Mouse (Mus musculus) 3T3-L1 (cell line): ENCODE results near the gene Hoxa7.
A peak's percentile ranks its signal among the peaks of the same experiment; 100 is the strongest.

Experiments
- DNase-seq: peaks from one replicate; pipeline ENCODE4 v3.0.0-alpha.2; 2015; ENCODE audit warnings: low read depth, low spot score

Gene Hoxa7

DNA sequence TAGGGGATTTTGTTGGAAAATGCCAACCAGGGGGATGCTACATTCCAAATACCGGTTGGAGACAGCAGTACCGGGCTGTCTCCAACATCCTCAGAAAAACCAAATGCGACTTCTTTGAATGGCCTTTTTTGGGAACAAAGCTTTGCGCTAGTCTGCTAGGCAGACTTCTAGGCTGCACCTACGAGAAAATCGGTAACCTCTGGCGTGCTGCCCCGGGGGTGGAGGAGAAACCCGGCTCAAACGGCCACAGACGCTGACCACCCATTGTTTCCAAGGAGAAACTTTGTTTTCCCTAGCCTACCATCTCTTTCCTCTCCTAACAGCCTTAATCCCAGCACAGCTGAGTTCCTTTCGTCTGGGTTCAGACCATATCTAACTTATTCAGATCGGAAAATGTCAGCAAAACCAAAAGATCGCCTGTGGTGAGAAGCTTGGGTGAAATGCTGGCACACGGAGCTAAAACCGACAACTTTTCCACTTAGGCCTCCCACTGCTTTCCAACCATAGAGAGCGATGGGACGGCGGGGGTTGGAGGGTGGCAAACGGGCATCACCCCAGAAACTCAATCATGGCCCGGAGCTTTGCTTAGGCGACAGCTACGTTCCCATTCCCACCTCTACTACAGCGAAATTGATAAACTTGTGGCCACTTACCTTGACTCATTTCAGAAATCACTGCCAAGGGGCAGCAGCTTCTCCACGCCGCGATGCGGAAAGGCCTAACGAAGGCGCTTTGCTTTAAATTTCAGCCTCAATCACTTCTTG lies 18.2 kb upstream of the Hoxa7 start:
- DNase-seq: no peak

DNA sequence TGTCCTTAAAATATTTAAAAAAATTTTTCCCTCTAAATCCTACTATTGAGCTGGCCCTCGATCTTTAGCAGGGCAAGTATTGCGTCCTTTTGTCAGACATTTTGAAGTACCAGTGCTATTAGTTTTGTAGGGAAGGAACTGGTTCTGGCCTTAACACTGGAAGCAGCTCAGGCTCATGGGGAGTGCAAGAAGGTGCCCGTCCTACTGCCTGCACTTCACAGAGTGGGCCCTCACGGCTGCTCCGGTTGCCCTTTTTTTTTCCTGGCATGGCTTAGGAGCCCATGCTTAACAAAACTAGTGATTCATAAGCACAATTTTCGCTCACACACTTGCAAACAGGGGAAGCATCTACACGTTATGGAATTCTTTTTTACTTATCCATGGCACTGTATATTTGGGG lies 17.3 kb upstream of the Hoxa7 start:
- DNase-seq: no peak

DNA sequence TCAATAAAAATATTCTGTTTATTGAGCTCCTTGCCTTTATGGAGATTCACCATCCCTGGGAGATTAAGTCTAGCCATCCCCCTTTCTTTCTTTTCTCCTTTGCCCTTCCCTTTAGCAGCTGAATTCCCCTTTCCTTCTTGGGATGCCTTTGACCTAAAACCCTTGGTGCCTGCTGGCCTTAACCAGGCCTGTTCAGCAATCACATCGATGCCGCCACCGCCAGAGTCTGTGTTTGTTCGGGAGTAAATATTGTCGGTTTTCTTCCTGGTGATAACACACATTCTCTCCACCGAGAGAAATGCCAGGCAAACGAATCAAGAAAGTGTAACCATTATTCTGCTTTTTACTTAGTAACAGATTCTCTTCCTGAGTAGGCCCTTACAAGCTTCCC lies 16.5 kb upstream of the Hoxa7 start:
- DNase-seq: no peak

DNA sequence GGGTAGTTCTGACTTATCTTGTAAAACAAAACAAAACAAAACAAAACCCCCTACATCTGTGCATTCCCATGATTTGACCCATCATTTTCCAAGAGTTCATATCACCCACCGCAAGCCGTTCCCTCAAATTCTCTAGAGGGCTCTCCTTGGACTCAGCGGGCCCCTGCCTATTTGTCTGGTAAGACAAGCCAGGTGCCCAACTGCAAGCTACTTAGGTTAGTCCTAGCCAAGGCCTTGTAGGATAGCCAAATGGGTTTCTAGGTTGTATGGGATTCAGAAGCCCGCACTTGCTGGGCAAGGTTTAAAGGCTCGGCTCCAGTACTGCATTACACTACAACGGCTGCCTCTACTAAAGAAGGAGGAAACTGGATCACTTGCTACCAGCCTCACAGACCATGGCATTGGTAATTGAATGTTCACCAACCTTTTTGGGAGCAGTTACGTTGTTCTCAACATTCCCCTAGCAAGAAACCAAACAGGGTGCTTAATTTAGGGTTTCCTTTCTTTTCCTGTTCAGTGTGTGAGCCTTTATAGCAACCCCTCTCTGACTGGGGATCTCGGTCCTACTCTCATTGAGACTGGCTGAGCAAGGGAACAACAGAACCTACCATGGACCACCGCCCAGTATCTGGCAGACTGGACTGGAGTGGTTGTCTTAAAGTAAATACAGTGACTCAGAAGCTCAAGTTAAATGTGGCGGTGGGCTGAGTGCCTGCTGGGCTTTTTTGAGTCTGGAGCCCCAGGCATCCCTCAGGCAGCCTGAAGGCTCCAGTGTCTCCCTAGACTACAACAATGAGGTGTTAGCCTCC lies 15.9 kb upstream of the Hoxa7 start:
- no peak for DNase-seq

DNA sequence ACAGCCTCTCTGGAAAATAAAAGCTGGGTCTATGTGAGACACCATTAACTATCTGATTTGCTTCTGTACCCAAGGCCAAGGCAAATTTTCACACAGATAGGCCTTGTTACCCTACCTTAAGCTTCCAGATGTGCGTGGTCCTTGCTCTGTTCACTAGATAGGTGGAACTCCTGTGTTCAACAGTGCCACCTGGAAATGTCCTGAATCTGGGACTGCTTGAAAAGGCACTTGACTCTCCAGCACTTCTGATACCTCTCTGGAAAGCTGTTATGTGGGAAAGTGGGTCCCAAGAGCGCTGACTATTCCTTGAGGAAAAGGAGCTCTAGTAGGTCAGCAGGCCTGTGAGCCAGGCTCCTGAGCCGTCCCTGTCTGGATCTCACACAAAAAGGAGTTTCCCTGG lies 15.2 kb upstream of the Hoxa7 start:
- no peak for DNase-seq

DNA sequence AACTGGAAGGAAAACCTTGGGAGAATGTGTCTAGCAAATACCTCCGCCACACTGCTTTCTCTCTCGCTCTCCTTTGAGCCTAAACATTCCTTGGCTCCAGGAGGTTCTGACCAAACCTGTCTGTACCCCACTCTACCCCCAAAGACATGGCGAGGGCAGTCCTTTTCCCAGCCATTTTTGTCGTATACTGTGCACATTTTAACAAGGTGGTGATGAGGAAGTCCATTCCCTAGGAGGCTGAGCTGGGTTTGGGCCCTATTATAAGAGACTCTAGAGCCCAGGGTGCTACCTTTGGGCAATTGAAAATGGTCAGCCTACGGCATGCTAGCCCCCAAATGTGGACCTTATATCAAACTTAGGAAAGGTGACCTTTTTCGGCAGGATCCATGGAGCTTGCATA lies 14.2 kb upstream of the Hoxa7 start:
- no peak for DNase-seq

DNA sequence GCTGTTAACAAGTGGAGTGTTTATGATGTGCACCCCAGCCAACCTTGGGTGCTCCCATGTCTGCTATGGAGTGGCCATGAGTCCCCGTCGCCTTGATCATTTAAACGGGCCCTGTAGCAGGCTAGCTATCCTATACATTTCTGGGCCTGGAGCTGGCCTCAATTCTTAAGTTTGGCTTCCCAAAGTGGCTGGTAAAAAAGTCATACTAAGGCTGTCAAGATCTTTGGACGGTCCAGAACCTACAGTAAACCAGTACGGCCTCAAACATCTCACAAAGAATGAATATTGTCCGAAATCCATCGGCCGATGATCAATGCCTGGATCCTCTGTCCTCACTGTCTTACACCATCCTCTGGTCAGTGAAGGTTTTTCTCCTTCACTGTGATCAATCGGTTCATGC lies 13.6 kb upstream of the Hoxa7 start:
- no peak for DNase-seq

DNA sequence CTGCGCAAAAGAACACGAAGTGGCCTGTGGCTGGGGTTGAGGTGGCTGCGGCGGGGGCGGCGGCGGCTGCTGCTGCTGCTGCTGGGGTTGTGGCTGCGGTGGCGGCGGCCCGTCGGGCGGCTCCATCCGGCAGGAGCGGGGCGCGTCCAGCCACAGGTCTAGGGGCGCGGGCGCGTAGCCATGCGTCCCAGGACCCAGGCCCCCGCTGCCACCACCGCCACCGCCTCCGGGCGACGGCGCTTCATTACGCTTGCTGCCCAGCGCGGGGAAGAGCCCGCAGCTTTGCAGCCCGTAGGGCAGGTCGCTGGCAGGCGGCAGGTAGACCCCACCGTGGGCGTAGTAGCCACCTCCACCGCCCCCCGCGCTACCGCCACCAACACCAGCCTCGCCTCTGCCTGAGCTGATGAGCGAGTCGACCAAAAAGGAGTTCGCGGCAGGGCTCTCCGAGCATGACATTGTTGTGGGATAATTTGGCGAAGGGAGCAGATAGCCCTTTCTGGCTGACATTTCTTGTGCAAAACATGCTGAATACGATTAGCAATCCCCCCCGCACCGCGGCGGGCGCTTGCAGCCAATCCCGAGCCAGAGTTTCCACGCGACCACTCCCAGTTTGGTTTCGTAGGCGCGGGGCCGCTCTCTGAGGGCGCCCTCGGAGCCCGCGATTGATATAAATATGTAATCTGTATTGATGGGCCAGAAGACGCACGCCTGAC lies 12.9 kb upstream of the Hoxa7 start:
- no peak for DNase-seq

DNA sequence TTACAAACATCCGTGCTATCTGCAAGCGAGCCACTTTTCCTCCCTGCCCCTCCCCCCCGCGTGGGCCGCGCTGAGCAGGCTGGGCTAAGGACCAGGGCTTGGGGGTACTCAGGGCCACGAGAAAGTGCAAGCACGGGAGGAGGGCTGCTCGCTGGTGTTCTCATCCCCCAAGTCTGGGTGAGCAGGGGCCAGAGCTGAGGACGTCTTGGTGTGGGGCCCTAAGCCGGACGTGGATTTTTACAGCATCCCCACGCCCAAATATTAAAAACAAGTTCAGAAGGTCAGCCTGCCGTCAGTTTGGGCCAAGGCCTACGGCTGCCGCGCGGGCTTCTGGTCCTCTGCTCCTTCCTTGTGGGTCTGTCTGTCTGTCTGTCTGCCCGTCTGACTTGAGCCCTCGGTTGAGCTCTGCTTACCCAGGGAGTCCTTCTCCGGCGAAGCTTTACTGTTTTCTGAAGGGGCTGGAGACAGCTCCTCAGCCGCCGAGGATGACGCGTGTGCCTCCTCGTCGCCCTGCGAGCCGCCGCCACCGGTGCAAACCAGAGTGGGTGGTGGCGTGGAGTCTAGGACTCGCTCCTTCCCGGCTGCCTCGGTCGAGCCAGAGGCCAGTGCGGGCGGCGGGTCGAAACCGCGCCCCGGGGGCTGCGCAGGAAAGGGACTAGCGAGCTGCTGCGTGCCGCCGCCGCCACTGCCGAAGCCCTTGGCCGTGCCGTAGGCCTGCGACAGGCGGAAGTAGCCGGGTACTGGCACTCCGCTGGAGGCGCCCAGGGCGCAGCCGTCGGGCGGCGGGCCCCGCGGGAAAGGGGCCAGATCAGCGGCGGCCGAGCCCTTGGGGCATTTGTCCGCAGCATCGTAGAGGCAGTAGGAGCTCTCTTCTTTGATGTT lies 12.1 kb upstream of the Hoxa7 start:
- no peak for DNase-seq

DNA sequence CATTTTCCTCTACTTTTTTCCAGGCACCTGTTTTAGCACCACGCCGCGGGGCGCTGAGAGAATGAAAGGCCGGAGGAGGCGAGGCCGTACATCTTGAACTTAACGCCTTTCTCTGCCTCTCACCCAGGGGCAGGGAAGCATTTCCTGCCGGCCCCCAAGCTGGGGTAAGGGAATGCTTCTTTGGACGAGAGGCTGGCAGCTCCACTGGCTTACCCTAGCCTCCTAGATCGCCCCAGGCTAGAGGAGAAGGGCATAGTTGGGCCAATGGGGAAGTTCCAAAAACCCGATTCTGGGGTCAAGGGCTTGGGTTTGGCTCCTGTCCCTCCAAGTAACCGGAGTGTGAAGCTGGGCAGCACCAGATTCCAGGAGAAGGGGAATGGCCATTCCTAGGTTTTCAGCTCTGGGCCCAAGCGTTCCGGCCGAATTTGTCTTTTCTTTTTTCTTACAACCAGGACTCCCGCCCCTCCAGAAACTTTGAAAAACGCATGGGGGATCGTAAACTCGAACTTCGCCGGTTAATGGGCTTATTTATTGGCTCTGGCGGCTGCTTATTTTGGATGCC lies 11.4 kb upstream of the Hoxa7 start:
- no peak for DNase-seq

DNA sequence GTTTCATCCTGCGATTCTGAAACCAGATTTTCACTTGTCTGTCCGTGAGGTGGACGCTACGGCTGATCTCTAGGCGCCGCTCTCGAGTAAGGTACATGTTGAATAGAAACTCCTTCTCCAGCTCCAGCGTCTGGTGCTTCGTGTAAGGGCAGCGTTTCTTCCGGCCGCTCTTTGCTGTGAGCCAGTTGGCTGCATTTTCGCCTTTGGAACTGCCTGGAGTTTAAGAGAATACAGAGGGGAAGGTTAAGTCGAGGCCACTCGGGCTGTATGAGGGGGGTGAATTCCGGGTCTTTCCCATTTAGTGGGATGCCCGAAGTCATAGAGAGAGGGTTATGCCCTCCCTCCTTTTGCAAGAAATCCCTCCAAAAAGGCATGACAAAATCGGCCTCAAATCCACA lies 10.9 kb upstream of the Hoxa7 start:
- DNase-seq: no peak

DNA sequence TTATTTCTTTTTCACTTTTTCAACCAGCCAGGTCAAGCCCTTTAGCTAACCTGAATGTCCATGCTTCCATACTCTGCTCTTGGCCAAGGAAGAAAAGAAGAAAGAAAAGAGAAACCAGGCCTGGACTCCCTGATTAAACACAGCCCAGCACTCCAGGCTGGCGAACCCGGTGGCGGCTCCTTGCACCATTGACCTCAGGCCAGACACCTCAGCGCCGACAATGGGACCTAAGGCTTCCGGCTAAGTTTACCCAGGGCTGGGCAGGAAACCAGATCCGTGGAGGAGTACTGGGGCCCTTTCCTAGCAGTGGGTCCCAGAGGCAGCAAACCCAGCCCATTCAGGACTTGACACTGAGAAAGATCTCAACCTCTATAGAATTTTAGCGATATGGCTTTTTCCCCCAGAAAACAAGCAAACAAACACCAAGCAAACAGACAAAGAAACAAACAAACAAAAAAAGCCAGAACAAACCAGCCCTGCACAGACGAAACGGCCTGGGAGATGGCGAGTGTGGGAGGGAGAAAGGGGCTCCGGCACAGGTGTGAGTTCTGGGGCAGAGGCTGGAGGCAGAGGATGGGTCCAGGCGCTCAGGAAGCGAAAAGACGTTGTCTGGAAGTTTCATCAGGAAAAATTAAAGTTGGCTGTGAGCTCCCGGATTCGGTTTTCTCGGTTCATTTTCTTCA lies 10.4 kb upstream of the Hoxa7 start:
- DNase-seq: no peak

DNA sequence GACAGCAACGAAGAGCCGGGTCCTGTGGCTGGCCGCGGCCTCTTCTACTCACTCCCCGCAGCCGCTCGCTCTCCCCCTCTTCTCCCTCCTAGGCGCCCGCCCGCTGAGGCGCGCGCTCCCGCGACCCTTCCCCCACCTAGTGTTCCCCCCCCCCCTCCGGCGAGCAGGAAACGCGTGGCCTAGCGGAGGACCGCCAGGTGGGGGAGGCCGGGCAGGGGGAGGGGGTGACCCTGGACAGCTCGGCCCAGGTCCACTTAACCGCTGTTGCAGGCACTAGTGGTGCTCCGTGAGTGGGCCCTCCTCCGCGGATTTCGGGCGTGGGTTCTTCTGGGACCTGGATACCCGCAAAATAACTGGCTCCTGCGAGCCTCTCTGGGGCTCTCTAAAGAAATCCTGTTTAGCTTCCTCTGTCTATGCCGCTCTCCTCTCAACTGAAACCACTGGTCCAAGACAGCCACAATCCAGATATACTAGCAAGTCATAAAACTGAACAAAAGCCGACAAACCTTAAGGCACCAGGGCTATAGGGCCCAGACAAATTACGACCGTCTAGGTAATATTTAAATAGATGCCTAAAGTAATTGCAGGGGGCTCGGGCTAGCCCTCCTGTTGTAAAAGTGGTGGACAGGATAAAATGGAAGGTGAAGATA lies 9.0 kb upstream of the Hoxa7 start, which contains the start of gene Hoxa9:
Gene Hoxa9 (minus strand): TSS at position 574 of the 650 bp plus-strand sequence.
- DNase-seq: no peak

DNA sequence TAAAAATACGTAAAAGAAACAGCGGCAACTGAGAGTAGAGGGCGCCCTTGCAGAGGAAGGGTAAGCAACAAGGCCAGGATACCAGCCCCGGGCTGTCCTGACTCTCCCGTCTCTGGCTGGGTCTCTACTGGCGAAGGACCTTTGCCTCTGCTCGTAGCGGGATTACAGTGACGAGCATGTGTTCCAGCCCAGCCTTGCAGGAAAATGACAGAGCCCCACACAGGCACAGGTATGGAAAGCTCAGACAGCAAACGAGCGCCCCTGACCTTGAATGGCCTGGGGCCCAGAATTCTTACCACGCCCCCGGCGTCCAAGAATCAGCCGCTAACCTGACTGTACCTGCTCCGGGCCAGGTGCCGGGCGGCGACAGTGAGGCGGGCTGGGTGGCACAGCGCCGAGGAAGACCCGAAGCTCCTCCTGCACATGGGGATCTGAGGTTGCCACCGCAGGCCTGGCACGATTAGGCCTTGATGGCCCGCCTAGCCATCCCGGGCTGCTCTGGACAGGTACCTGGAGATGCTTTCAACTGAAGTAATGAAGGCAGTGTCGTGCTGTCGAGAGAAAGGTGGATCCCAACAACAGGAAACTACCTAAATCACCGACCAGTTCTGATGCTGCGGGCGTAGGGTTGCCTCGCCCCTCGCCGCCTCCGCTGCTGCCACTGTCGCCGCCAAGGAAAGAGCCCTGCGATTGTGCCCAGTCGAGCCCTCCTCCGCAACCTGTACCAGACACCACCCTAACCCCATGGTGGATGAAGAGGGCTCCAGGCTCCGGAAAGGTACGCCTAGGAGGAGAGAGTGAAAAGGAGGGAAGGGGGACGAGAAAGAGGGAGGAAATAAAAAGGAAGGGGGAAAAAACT lies 8.1 kb upstream of the Hoxa7 start:
- DNase-seq: no peak

DNA sequence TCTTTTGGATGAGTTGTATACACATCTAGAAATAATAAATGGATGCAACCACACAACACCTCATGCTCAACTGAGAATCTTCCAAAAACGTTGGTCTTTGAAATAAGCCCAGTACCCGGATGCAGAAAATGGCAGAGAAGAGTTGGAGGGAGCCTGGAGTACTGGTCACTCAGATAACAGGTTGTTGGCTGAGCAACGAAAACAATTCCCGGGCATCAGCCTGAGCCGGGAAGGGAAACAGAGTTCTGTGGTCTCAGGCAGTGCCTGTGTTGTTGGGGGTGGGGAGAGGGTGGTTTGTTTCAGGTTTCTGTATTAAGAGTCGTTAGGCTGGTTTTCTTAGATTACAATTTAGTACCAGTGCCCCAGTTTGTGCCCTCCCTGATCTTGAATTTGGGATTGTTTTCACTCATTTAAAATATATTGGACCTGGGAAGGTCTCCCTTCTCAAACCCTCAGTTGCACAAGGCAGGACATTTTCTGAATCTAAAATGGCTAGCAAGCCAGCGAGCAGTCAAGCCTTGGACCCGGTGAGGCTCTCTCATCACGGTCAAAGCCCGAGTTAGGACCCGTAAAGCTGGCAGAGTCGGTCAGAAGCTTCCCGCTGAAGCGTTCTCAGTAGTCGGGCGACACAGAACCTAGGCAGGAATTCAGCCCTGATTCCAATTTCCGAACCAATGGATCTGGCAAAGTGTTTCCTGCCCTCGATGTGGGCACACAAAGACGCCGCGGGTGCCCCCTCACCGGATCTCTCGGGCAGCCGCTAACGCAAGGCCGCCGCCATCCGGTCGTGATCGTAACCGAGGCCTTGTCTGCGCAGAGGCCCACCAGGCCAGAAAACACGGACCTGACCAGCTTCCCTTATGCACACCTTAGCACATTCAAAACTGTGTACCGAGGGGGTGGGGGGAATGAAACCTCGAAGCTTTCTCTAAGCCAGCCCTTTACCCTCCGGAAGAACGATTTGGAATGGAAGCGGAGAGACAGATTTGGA lies 7.1 kb upstream of the Hoxa7 start:
- DNase-seq: no peak

DNA sequence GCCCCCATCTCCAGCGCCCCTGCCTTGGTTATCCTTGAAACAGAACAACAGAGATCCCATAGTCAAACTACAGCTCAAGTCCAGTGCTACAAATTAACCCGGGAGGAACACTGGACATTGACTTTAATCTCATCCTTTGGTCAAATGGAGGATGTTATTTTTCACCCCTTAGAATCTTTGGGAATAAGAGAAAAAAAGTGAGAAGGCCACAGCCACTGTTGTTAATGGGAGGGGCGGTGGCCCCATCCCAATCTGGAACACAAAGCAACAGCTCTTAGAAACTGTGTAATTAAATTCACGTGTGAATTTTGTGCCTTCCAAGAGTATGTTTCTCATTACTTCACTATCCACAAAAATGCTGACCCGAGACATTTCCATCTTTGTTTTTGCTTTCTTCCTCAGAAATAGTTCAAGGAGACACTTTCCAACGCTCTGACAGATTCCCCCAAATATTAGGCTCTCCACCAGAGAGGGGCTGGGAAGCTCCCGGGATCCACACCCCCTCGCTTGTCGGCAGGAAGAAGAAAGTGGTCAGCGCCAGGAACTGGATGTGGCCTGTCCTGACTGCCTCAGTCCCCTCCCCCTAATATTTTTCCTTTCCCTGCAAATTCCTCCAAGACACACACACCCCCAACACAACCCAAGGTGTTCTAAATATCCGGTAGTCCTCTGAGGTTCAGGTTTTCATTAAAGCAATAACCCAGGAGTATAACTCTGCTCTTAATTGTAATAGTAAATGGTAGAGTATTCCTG lies 6.0 kb upstream of the Hoxa7 start:
- peak; percentile 27 for DNase-seq
